Mouse (Mus musculus): ENCODE results near the gene Gm20696. TPM values are rescaled to one million over a fixed set of nuclear protein-coding genes. Genes with fewer than 3 reads are reported as not detected.

Gm20696 gene
- total RNA-seq (2021), result under 1 TPM; 0.73 to 0.90 TPM
- long read RNA-seq, experiment 1, result 0 reads
- long read RNA-seq, experiment 2, result 0 reads

DNA sequence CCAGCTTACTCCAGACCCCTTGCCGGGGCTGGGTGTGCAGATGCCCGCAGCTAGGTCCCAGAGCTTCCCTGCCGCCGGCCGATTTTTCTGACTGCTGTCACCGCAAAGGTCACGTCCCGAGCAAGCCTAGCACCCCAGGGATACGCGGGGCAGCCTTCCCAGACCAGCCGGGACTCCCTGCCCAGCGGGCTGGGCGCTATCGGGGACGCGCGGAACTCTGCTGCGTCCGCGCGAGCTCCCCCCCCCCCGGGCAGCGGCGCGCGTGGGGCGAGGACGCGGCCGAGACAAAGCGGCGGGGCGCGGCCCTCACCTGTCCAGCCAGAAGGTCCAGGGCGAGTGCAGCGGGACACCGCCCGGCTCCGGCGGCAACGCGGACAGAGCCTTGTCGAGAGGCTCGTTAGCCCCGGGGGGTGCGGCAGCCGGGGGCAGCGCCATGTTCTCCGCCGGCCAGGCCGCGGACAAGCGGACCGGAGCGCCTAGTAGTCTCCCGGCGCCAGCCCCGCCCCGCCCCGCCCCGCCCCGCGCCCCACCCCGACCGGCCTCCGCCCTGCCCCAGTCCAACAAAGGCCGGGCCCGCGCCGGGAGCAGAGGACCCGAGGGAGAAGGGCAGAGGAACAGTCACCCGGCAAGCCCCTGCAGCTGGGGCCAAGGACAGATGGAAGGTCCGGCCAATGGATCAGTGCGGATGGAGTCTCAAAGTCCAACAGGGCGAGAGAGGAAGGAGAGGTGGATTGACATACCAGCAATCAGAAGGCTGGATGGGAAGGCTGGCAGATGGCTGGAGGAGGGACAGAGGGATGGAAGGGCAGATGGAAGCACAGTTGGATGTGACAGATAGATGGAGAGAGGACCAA is at the start of gene Gm20696, which contains the start of gene Eif4e3:
TSS of gene Gm20696 (minus strand) at position 480 of the 854 bp plus-strand sequence.
TSS of gene Eif4e3 (minus strand) at position 454 of the 854 bp plus-strand sequence.
- DNase-seq, result peak; percentile 77
- intact Hi-C loops (cut with DNase I; ENCODE audit: low total_unique reads), result no loop called here

DNA sequence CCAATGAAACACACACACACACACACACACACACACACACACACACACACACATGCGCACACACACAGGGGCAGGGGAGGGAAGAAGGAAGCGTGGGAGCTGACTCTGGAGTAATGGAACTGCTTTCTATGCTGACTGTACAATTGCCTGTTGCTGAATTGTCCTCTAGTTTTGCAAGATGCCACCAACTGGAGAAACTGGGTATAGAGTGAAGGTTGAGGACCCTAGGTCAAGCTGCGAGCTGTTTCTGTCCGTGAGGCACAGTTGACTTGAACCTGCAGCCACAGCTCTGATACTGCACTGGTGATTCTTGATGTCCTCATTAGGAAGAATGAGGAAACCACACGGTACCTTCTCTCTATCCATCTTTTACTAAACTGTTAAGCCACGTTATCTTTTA is 49.3 kb upstream of the Gm20696 start:
- no peak for DNase-seq
- intact Hi-C loops (cut with DNase I; ENCODE audit: low total_unique reads), result no loop called here

DNA sequence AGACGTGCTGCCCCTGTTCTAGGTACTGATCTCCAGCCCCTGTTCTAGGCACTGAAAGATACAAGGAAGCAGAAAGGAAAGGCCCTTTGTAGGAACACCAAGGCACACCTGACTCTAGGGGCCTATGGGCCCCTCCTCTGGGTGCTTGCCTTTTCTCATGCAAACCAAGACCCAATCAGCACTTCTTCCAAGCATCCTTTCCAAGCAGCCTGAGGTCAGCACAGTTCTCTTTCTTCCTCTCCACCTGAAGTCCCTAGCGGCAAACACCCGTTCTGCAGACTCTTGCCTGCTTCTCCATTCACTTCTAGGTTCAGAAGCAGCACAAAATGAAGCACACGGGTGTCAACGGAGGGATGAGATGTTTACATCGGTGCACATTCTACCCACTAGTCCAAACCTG is 48.6 kb upstream of the Gm20696 start:
- DNase-seq, result no peak
- intact Hi-C loops (cut with DNase I; ENCODE audit: low total_unique reads), result no loop called here

DNA sequence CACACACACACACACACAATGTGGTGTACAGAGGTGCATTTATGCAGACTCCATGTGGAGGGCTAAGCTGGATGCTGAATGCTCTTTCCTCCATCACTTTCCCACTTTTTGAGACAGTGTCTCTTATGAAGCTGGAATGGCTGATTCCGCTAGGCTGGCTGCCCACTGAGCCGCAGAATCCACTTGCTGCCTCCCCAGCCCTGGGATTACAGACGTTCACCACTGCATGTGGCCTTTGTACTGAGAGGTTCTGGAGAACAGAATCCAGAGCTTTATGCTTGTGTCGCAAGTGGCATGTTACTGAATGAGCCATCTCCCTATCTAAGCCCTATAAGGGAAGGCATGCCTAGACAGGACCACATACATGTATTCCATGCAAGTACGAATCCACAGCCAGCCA is 46.7 kb upstream of the Gm20696 start:
- no peak for DNase-seq
- intact Hi-C loops (cut with DNase I; ENCODE audit: low total_unique reads), result no loop called here

DNA sequence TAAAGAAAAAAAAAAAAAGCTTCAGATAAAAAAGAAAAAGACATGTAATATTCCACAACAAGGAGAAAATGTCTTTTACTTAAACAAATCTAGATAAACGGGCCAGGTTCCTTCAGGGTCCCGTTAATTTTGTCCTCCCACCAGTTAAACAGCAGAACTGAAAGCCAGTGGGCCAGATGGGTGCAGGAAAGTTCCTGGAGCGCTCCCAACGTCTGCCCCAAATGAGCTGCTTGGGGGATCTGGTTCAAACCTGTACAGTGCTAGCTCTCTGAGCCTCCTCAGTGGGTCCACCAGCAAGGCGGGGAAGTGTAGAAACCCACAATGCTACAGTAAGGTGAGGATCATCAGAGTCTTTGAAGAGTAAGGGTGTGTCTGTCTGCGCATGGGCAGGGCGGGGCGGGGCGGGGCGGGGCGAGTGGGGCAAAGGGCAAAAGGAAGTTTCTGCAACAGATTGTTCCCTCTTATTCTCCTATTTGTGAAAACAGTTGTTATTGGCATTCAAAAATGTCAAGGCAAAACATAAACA is 45.0 kb upstream of the Gm20696 start:
- DNase-seq, result no peak
- intact Hi-C loops (cut with DNase I; ENCODE audit: low total_unique reads), result no loop called here

DNA sequence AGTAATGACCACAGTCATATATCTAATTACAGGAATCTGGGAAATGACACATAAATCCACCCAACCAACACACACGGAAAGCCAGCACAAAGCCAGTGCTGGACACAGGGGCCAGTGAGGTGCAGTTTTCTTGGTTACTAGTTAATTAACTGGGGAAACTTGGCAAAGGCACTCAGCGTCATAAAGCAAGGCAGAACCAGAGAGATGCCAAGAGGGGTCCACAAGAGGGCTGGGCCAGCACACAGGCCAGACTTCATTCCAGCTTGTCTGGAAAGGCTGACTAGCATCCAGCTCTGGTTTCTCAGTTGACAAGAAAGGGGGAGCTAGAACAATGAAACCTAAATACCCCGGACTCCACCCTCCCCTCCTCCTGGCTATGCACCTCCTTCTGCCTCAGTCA is 33.9 kb upstream of the Gm20696 start:
- no peak for DNase-seq
- intact Hi-C loops (cut with DNase I; ENCODE audit: low total_unique reads), result no loop called here

DNA sequence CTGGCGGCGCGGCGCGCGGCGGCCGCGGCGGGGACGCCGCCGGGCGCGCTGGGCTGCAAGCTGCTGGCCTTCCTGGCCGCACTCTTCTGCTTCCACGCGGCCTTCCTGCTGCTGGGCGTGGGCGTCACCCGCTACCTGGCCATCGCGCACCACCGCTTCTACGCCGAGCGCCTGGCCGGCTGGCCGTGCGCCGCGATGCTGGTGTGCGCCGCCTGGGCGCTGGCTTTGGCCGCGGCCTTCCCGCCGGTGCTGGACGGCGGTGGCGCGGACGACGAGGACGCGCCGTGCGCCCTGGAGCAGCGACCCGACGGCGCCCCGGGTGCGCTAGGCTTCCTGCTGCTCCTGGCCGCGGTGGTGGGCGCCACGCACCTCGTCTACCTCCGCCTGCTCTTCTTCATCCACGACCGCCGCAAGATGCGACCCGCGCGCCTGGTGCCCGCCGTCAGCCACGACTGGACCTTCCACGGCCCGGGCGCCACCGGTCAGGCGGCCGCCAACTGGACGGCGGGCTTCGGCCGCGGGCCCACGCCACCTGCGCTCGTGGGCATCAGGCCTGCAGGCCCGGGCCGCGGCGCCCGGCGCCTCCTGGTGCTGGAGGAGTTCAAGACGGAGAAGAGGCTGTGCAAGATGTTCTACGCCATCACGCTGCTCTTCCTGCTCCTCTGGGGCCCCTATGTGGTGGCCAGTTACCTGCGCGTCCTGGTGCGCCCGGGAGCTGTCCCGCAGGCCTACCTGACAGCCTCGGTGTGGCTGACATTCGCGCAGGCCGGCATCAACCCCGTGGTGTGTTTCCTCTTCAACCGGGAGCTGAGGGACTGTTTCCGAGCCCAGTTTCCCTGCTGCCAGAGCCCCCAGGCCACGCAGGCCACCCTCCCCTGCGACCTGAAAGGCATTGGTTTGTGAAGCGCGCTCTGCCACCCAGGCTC is 26.6 kb upstream of the Gm20696 start:
- DNase-seq, result peak; percentile 10
- intact Hi-C loops (cut with DNase I; ENCODE audit: low total_unique reads), result no loop called here

DNA sequence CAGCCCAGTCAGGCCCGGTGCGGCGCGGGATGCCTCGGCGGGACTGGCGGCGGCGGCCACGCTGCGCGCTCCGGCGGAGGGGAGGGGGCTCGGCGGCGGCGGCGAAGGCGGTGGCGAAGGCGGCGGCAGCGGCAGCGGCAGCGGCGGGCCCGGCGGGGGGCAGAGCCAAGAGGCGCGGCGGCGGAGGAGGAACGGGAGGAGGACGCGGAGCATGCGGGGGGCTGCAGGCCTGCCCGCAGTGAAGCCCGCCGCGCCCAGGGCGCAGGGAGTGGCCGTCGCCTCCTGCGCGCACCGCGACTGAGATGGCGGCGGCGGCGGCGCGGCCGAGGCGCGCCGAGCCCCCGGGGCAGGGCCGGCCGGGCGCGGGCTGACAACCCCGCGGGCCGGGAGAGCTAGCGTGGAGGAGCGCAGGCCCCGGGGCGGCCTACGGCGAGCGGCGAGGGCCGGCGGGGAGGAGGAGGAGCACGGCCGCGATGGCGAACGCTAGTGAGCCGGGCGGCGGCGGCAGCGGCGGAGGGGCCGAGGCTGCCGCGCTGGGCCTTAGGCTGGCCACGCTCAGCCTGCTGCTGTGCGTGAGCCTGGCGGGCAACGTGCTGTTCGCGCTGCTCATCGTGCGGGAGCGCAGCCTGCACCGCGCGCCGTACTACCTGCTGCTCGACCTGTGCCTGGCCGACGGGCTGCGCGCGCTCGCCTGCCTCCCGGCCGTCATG is 25.8 kb upstream of the Gm20696 start, which contains the start of gene Gpr27:
TSS of gene Gpr27 (plus strand) at position 474 of the 710 bp plus-strand sequence.
- peak; percentile 25 for DNase-seq
- intact Hi-C loops (cut with DNase I; ENCODE audit: low total_unique reads), result no loop called here

DNA sequence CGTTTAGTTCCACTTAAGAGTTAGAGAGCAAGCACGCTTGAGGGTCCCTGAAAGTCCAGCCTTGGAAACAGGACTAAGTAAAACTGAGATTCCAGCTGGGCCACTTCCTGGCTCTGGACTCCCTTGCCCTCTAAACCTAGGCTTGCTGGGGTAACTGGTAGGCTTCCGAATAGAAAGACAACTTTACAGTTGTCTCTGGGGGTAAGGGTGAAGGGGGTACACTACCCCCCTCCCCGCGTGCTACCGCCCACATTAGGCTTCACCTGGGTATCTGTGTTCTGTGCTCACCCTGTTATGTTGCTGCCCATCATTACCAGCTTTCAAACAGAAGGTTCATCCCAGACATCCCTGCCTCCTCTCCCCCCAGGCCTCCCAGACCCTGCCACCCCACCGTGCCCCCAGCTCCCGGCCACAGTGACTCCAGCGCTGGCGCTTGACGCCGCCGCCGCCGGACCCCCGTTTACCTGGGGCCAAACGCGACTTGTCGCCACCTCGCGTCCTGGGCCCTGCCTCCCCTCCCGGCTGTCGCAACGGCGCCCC is 25.1 kb upstream of the Gm20696 start:
- DNase-seq, result no peak
- intact Hi-C loops (cut with DNase I; ENCODE audit: low total_unique reads), result no loop called here

DNA sequence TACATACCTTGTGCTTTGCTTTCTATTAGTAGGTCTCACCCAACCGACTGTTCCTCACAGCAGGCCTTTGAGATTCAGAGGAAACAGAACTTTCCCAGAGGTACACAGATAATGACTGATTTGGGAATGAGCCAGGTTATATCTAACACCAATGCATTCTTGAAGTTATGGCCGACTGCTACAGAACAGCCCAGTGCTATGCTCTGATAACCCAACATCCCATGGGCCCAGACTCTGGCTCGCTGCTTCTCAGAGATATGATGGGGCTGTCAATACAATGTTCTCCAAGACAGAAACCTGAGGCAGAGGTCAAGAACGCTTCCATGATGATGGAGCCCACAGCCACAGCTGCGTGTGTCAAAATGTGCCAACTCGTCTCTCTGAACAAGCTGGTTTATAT is 21.9 kb upstream of the Gm20696 start:
- intact Hi-C loops (cut with DNase I; ENCODE audit: low total_unique reads), result no loop called here
- no peak for DNase-seq

DNA sequence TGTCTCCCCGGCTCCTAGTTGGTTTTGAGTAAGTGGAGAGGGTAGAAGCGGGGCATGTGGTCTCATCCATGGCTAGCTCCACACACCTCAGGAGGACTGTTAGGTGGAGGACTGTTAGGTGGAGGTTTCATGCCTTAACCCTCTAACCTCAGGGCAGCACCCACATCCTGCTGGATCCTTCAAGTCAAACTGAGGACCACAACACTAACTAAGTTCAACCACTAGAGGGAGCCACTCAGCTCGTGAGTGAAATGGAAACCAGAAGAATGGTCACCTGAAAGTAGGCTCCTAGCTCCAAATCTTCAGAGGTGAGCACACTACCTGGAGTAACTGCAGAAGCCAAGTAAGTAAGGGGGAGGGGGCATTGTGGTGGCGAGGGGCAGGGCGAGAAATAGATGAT is 18.3 kb upstream of the Gm20696 start:
- intact Hi-C loops (cut with DNase I; ENCODE audit: low total_unique reads), result no loop called here
- DNase-seq, result no peak

DNA sequence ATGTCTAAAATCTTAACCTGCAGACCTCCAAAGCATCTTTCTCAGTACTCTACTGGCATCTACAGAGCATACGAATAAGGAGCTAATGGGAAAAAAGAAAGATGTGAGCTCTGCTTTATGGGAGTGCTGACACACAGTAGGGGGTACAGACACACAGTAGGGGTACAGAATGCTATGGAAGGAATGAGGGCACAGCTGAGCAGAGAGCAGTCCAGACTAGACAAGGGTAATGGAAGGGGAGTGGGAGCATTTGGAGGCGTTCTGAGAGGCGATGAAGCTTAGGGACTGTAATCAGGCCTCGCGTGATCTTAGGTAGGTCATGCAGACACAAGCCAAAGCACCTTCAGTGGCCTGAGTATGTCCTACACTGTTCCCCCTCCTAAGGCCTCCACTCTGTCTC is 17.4 kb upstream of the Gm20696 start:
- intact Hi-C loops (cut with DNase I; ENCODE audit: low total_unique reads), result no loop called here
- no peak for DNase-seq

DNA sequence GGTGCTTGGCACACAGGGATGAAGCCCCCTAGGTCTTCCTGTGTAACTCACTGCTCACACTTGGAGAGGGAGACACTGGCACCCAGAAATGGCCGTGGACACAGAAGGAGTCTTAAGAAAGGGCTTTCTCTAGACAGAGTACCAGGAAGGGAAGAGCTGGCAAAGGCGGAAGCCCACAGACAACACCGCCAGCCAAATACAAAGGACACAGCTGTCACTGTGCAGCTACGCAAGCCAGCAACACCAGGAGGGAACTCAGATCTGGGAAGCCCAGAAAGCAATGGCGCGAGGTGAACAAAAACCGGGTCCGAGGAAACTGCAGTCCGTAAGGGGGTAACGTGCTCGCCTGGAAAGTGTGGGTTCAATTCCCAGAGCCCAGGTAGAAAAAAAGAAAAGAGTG is 11.5 kb upstream of the Gm20696 start:
- no peak for DNase-seq
- intact Hi-C loops (cut with DNase I; ENCODE audit: low total_unique reads), result no loop called here

DNA sequence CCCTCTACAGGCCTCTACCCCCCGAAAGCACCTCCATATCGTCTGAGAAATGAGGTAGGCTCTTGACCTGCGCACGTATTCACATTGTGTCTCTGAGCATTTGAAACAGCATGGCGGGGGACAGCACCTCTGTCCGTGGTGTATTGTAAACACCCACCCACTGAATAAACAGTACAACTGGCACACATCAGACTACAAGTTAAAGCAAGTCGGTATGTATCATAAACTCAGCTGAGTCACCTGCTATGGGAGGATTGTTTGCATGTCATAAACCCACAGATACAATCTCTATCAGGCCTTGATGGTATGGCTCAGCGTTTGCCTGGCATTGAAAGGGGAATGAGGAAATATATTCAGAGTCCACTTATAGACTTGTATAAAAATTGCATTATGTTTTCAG is 10.7 kb upstream of the Gm20696 start:
- DNase-seq, result no peak
- intact Hi-C loops (cut with DNase I; ENCODE audit: low total_unique reads), result no loop called here

DNA sequence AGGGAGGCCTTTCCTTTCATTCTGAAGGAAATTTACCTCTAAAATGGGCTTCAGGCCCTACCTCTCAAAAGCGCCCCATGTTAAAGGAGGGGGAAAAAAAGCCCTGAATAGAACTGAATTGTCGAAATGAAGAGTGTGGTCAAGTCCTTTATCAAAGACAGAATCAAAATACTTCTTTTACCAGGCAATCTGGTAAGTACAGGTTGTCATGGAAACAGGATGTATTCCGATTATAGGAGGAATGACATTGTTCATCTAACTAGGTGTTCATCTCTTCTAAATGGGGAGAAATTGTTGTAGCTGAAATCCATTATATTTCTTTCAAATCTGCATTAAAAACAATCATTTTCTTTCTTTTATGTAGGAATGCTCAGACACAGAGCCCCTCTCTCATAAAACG is 7.9 kb upstream of the Gm20696 start:
- intact Hi-C loops (cut with DNase I; ENCODE audit: low total_unique reads), result no loop called here
- no peak for DNase-seq

DNA sequence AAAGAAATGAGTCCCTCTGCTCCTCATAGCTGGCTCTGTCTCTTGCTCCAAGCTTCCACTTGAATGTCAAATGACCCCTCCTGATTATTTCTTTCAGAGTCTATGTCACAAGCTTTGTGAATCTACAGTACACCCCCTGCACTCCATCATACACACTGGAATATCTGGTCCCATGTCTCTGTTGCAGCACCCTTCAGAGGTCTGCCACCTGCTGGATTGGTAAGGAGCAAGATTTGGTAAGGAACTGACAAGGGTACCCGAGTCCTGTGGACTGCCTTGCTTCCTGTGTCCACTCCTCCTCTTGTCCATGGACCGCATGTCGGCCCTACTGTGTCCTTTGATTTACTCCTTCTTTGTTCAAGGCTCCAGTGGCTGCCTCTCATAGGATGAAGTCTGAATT is 5.2 kb upstream of the Gm20696 start:
- DNase-seq, result no peak
- intact Hi-C loops (cut with DNase I; ENCODE audit: low total_unique reads), result no loop called here

DNA sequence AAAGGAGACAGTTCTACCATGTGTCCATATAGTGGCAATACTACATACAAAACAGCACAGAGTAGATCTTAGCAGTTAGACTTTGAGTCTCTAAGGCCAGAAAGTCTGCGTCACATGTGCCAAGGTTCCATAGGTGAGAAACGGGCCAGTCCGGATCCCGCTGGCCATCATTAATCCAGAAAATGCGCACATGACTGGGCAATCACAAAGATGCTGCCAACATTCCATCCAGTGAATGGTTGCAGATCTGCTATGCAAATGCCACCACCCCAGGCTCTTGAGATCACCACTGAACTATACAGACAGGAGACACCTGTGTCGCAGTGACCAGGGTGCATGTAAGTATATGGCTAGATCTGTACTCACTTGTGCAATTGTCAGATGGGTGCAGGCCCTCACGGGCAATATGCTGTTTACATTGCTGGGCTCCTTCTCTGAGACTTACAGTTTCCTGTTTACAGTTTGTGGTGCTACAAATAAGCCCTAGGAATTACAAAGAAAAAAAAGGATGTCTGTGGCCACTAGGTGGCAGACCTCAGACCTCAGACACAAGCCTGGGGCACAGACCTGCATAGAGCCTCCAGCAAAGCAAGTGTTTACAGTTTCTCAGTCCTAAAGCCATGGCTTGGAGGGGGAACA is 4.0 kb upstream of the Gm20696 start:
- intact Hi-C loops (cut with DNase I; ENCODE audit: low total_unique reads), result no loop called here
- DNase-seq, result peak; percentile 20

DNA sequence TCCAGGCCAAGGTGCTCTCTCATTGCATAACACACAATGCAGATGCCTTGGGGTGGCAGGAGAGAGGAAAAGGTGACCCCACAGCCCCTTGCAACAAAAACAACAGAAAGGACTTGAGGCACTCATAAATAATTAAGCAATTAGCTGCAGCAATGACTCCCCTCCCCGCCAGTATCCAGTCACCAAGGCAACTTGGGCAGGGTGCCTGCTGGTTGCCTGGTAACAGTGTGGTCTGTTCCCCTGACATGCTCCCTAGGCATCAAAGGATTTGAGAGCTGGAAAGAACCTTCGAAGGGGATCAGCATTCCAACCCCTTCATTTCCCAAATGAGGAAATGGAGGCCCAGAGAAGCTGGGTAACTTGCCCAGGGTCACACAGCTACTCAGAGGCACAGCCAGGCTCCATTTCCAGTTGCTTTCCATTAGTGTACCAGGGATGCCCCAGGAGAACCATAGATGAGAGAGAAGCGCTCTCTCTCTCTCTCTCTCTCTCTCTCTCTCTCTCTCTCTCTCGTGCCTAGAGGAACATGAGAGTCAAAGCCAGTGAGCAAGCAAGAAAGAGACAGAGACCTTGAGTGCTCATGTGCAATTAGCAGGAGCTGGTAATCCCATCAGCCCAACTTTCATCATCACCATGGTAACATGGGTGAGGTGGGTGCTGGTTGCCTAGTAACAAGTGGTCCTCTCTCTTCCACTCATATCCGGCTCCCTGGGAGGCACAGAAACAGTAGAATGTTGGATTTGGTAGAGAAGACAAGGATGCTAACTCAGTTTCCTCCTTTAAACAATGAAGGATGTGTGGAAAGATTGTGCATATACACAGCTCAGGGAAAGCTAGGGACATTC is 3.1 kb upstream of the Gm20696 start:
- no peak for DNase-seq
- intact Hi-C loops (cut with DNase I; ENCODE audit: low total_unique reads), result no loop called here
